Mouse (Mus musculus): Measurements from ENCODE around the gene Hsd17b12.

GRCm38 (mm10) chr2:94128496-94128895, 29.3 kb downstream of the Hsd17b12 start:
- no peak for TF ChIP-seq CTCF (IDR thresholded peaks at IDR 0.05; ENCODE audit: control insufficient read depth, insufficient read depth, insufficient replicate concordance, low read depth, low read length)
- no peak for TF ChIP-seq POLR2A (IDR thresholded peaks at IDR 0.05; ENCODE audit: control insufficient read depth, low read depth, low read length)

Data from testis, adult 2 months (tissue).